Mouse (Mus musculus): ENCODE results near the gene Map2.

GRCm38 (mm10) chr1:66192401-66192800, 17.3 kb downstream of the Map2 start:
- no peak for TF ChIP-seq MAFK (IDR thresholded peaks at IDR 0.05; ENCODE audit: insufficient read depth, low read depth, low read length)
- TF ChIP-seq HCFC1 (IDR thresholded peaks at IDR 0.05; ENCODE audit: borderline replicate concordance, insufficient read depth, low read length): no peak
- no peak for TF ChIP-seq ZNF384 (IDR thresholded peaks at IDR 0.05; ENCODE audit: low read depth, low read length)
- no peak for TF ChIP-seq ZC3H11A (IDR thresholded peaks at IDR 0.05; ENCODE audit: borderline replicate concordance, low read depth, low read length)
- TF ChIP-seq CHD2 (IDR thresholded peaks at IDR 0.05; ENCODE audit: low read depth, low read length): no peak

Measured in ES-E14 (cell line).